10 mouse cellular contexts compared by ENCODE assay signal in the genomic region with DNA sequence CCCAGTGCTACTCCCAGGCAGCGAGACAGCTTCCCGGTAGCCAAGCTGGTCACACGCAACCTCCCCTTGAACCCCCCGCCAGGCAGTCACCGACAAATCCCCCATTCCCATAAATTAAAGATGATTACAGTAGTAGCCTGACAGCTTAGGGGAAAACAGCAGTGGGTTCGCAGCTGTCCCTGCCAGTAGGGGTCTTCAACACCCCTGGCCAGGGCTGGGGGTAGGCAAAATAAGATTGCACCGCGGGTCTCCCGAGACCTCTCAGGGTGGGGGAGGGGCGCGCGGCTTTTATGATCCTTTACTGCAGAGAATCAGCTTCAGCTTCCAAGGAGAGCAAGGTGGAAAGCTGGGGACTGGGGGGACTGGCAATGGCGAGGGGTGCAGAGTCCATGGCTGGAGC. TPM values are rescaled to one million over a fixed set of nuclear protein-coding genes. Genes with fewer than 3 reads are reported as not detected.
DNase-seq lines count a peak whose midpoint lies in the region; ATAC-seq lines count a peak whose summit lies in the region.
"Had no signal": no experiment of that assay in that cellular context is flagged by ENCODE, and none has a peak within 500 bp of the region (broad histone marks: within the 10 kb centered on the region; RNA-seq: fewer than 3 reads in every experiment).

No protein-coding gene starts in this region.

- no peak overlapping the region for H3K27ac ChIP-seq in forebrain, embryonic 11.5 days (ENCODE audit: low read depth, low read length)
- no peak overlapping the region for H3K27ac ChIP-seq in intestine, embryonic 15.5 days
- H3K27ac ChIP-seq in neural tube, embryonic 13.5 days (replicated peaks): 0 out of 2 replicates have a peak overlapping the region, but pooled peaks have one; percentile 18

- H3K4me1 ChIP-seq in forebrain, embryonic 11.5 days (replicated peaks; ENCODE audit: control insufficient read depth, insufficient read depth, low read length): no peaks in the 10 kb centered on the region; the same call in 1 of the 2 replicates
- H3K4me1 ChIP-seq in intestine, embryonic 15.5 days (replicated peaks): peaks cover 39% of the 10 kb centered on the region
- peaks cover 51% of the 10 kb centered on the region for H3K4me1 ChIP-seq in neural tube, embryonic 13.5 days (replicated peaks)

- WGBS in forebrain, embryonic 11.5 days: 2% methylated on average over 12 of the region's 13 CpGs
- 4% methylated on average over 13 of the region's 13 CpGs for WGBS in intestine, embryonic 15.5 days
- WGBS in neural tube, embryonic 13.5 days: under 1% methylated on average over 13 of the region's 13 CpGs

- peak; percentile 59 to 60 for DNase-seq in kidney, postnatal 4 days
- no peak for DNase-seq in kidney, adult 8-10 months
- DNase-seq in forebrain, embryonic 11.5 days (ENCODE audit: low spot score): peak; percentile 66
- no peak for DNase-seq in thymus, postnatal 0 days (ENCODE audit: low spot score)
- DNase-seq in thymus, postnatal 4 days: no peak
- DNase-seq: cerebellum, adult 11 months; gastrocnemius, postnatal 36 days; lung, postnatal 4 days had no signal

- H3K27me3 ChIP-seq in forebrain, embryonic 11.5 days (ENCODE audit: control insufficient read depth, insufficient read depth, low read length): peaks cover 2% of the 10 kb centered on the region; the same call in 1 of the 2 replicates
- H3K27me3 ChIP-seq in intestine, embryonic 15.5 days (replicated peaks): peaks cover 25% of the 10 kb centered on the region; the same call in 1 of the 2 replicates
- peaks cover 29% of the 10 kb centered on the region for H3K27me3 ChIP-seq in neural tube, embryonic 13.5 days

- ATAC-seq in forebrain, embryonic 11.5 days (replicated peaks; ENCODE audit: low FRiP score): no peak
- no peak for ATAC-seq in intestine, embryonic 15.5 days
- ATAC-seq in neural tube, embryonic 13.5 days (ENCODE audit: low read depth): no peak

- peak overlapping the region; percentile 5; the same call in 1 of the 2 replicates for H3K9ac ChIP-seq in forebrain, embryonic 11.5 days (ENCODE audit: low read length)
- H3K9ac ChIP-seq in intestine, embryonic 15.5 days: 0 out of 2 replicates have a peak overlapping the region, but pooled peaks have one; percentile 3
- H3K9ac ChIP-seq in neural tube, embryonic 13.5 days: peak overlapping the region; percentile 57

- H3K36me3 ChIP-seq in forebrain, embryonic 11.5 days (ENCODE audit: control insufficient read depth, insufficient read depth, low read length): no peaks in the 10 kb centered on the region
- no peaks in the 10 kb centered on the region for H3K36me3 ChIP-seq in intestine, embryonic 15.5 days
- no peaks in the 10 kb centered on the region for H3K36me3 ChIP-seq in neural tube, embryonic 13.5 days

- peak overlapping the region; percentile 17 for H3K4me3 ChIP-seq in forebrain, embryonic 11.5 days (ENCODE audit: low read depth, low read length)
- no peak overlapping the region for H3K4me3 ChIP-seq in intestine, embryonic 15.5 days (replicated peaks)
- peak overlapping the region; percentile 26 for H3K4me3 ChIP-seq in neural tube, embryonic 13.5 days

- no peaks in the 10 kb centered on the region for H3K9me3 ChIP-seq in forebrain, embryonic 11.5 days (ENCODE audit: control insufficient read depth, low read length)
- H3K9me3 ChIP-seq in intestine, embryonic 15.5 days: no peaks in the 10 kb centered on the region
- H3K9me3 ChIP-seq in neural tube, embryonic 13.5 days: no peaks in the 10 kb centered on the region

- peak overlapping the region; percentile 44 for H3K4me2 ChIP-seq in forebrain, embryonic 11.5 days (ENCODE audit: low read depth, low read length, severe bottlenecking)
- peak overlapping the region; percentile 40 for H3K4me2 ChIP-seq in intestine, embryonic 15.5 days (replicated peaks)
- peak overlapping the region; percentile 56 for H3K4me2 ChIP-seq in neural tube, embryonic 13.5 days

RNA-seq across cellular contexts. Expression of a gene that starts 4.4 kb away (rescaled TPM):
- polyA plus RNA-seq in forebrain, embryonic 11.5 days (2014; fragmentation: Nextera tagmentation; extraction: Ambion mirVana): 0.21 TPM in 1 of 2 replicates, not detected in the other
- polyA plus RNA-seq in intestine, embryonic 15.5 days (2015; fragmentation: Nextera tagmentation; extraction: Ambion mirVana): 4.4 and 4.5 TPM in 2 replicates
- polyA plus RNA-seq in neural tube, embryonic 13.5 days (2015; fragmentation: Nextera tagmentation; extraction: Ambion mirVana): 1.4 and 2.5 TPM in 2 replicates
- polyA plus RNA-seq in thymus, postnatal 0 days (2015; fragmentation: Nextera tagmentation; extraction: Ambion mirVana): 2.8 and 3.6 TPM in 2 replicates

Comparison
In these comparisons a context has a peak if more than half of its experiments do, and no peak if none do; other contexts are left out.
1. DNase-seq: peak in kidney, postnatal 4 days (2 of 2) and forebrain, embryonic 11.5 days (single experiment); none in kidney, adult 8-10 months (0 of 2), thymus, postnatal 0 days (single experiment) and thymus, postnatal 4 days (single experiment).
2. H3K9ac ChIP-seq: peak in every context shown above with its lines; median percentile 57 in neural tube, embryonic 13.5 days; 5 in forebrain, embryonic 11.5 days; 3 in intestine, embryonic 15.5 days.
3. Peak in every context shown above with its lines, with median percentiles within 50 percentile points of each other: H3K4me2 ChIP-seq.